Mouse (Mus musculus) liver, embryonic 15.5 days (tissue): ENCODE measurements around the gene Pex6. TPM values are rescaled to one million over a fixed set of nuclear protein-coding genes. Genes with fewer than 3 reads are reported as not detected.
A peak's percentile ranks its signal among the peaks of the same experiment; 100 is the strongest.

ENCODE experiments used
- ATAC-seq: fragments of 200-750 bp; cut with Nextera tagmentation; 2 replicates; pipeline ENCODE4 v1.8.0; 2017; ENCODE audit warnings: moderate number of reproducible peaks, mild to moderate bottlenecking, moderate library complexity; ENCODE audit not compliant: insufficient read depth
- H3K27ac ChIP-seq: fragments of 300-500 bp; sonication (generic); replicated peaks from 2 replicates; pipeline ENCODE4 v1.5.1; 2015; ENCODE audit warnings: mild to moderate bottlenecking, inconsistent platforms
- H3K27me3 ChIP-seq: fragments of 300-500 bp; sonication (generic); 2 replicates; pipeline ENCODE4 v1.6.1; 2015; ENCODE audit warnings: mild to moderate bottlenecking, inconsistent platforms
- H3K36me3 ChIP-seq: fragments of 300-500 bp; sonication (generic); replicated peaks from 2 replicates; pipeline ENCODE4 v1.6.1; 2015; ENCODE audit warnings: moderate library complexity, mild to moderate bottlenecking, inconsistent platforms
- H3K4me1 ChIP-seq: fragments of 300-500 bp; sonication (generic); replicated peaks from 2 replicates; pipeline ENCODE4 v1.6.1; 2015; ENCODE audit warnings: inconsistent platforms
- H3K4me2 ChIP-seq: fragments of 300-500 bp; sonication (generic); 2 replicates; pipeline ENCODE4 v1.6.1; 2015; ENCODE audit warnings: moderate library complexity, mild to moderate bottlenecking, inconsistent platforms
- H3K4me3 ChIP-seq: fragments of 300-500 bp; sonication (generic); replicated peaks from 2 replicates; pipeline ENCODE4 v1.5.1; 2015; ENCODE audit warnings: mild to moderate bottlenecking, inconsistent platforms
- H3K9ac ChIP-seq: fragments of 300-500 bp; sonication (generic); 2 replicates; pipeline ENCODE4 v1.6.1; 2015; ENCODE audit warnings: moderate library complexity, mild to moderate bottlenecking, inconsistent platforms
- H3K9me3 ChIP-seq: fragments of 300-500 bp; sonication (generic); replicated peaks from 2 replicates; pipeline ENCODE4 v1.6.1; 2016; ENCODE audit warnings: inconsistent platforms
- WGBS: fragments of 180-500 bp; shearing (Covaris S2); methylation state at CpG from one replicate; pipeline ENCODE4 v1.1.7; 2015; ENCODE audit warnings: mixed read lengths; ENCODE audit not compliant: insufficient replicate concordance; 5-methylcytosine and 5-hydroxymethylcytosine counted together
- polyA plus RNA-seq: library from polyadenylated mRNA; unstranded; fragments of >200 nt; fragmentation: Nextera tagmentation; extraction: Ambion mirVana; gene quantifications from 2 replicates; pipeline ENCODE4 v1.2.1, GENCODE M21; 2015

Gene Pex6
- polyA plus RNA-seq = 9.7 and 11.9 TPM in 2 replicates

- Histone ChIP-seq H3K4me1 (peaks cover 39% of the 10 kb centered on the region), H3K27ac (peak within 1 kb of the TSS; percentile 80), H3K4me2 (peak within 1 kb of the TSS; percentile 89), H3K36me3 (peaks cover 24% of the 10 kb centered on the region), H3K9ac (peak within 1 kb of the TSS; percentile 96), H3K9me3 (no peaks in the 10 kb centered on the region), H3K27me3 (0 out of 2 replicates have a peak, but pooled peaks cover 7% of the 10 kb centered on the region), H3K4me3 (peak within 1 kb of the TSS; percentile 99)
- ATAC-seq = peak; percentile 82
- WGBS = 7% methylated on average over 36 of the region's 36 CpGs
Measured at GRCm38 (mm10) chr17:46710959-46711597, at the start of gene Pex6. TSS of gene Pex6 (plus strand) at chr17:46711463.

- H3K27ac ChIP-seq = no peak overlapping the region
- H3K4me1 ChIP-seq = no peaks in the 10 kb centered on the region
- H3K36me3 ChIP-seq = peaks cover 73% of the 10 kb centered on the region
- H3K9me3 ChIP-seq = no peaks in the 10 kb centered on the region
- H3K4me2 ChIP-seq = no peak overlapping the region
- H3K27me3 ChIP-seq = no peaks in the 10 kb centered on the region
- H3K4me3 ChIP-seq = no peak overlapping the region
- no peak for ATAC-seq
- WGBS = 85% methylated on average over 12 of the region's 12 CpGs
- H3K9ac ChIP-seq = no peak overlapping the region
Measured at GRCm38 (mm10) chr17:46661981-46662380, 49.3 kb upstream of the Pex6 start.

DNA sequence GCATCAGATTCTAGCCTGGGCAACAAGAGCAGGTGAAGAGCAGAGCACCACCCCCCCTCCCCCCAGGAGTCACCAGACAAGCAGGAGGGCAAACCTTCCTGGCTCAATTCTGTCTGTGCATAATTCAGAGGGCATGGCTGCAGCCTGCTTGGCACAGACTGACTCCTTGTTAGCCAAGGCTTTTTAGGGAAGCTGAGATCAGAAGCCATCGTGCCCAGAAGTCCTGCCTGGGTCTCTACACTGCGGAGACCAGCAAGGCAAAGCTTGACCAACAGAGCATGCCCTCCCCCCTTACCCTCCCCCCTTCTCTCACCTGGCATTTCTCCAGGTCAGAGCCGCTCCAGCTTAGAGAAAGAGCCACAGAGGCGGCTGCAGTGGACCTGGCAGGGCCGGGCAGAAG lies 48.5 kb upstream of the Pex6 start:
- Histone ChIP-seq H3K36me3 (peaks cover 72% of the 10 kb centered on the region), H3K4me1 (no peaks in the 10 kb centered on the region), H3K27ac (no peak overlapping the region)

DNA sequence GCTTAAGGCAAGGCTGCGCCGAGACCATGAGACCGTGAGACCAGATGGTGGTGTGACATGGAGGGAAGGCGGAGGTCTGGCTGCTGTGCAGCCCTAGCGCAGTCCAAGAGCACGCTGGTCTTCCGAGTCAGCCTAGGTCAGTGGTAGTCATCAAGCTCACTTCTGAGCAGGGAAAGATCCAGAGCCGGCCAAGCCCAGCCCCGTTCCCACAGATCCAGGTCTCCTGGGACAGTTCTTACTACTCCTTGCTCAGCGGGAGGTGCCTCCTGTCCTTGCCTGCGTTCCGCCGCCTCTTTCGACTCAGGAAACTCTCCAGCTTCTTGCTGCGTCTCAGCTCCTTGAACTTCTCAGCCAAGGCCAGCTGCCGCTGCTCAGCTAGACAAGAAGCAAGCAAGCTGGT lies 43.6 kb upstream of the Pex6 start:
- ATAC-seq = no peak
- WGBS = 88% methylated on average over 16 of the region's 16 CpGs
- Histone ChIP-seq H3K27ac (no peak overlapping the region), H3K9me3 (no peaks in the 10 kb centered on the region), H3K36me3 (peaks cover 70% of the 10 kb centered on the region), H3K4me3 (no peak overlapping the region), H3K9ac (no peak overlapping the region), H3K4me2 (no peak overlapping the region), H3K4me1 (peaks cover 7% of the 10 kb centered on the region; the same call in 1 of the 2 replicates), H3K27me3 (no peaks in the 10 kb centered on the region)

More for the DNA sequence above, 48.5 kb upstream of the Pex6 start:
- no peak for ATAC-seq
- Histone ChIP-seq H3K4me2 (no peak overlapping the region), H3K9me3 (no peaks in the 10 kb centered on the region), H3K4me3 (no peak overlapping the region), H3K27me3 (no peaks in the 10 kb centered on the region), H3K9ac (no peak overlapping the region)
- 84% methylated on average over 5 of the region's 5 CpGs for WGBS

- H3K4me2 ChIP-seq = no peak overlapping the region
- H3K4me3 ChIP-seq = no peak overlapping the region
- H3K4me1 ChIP-seq = peaks cover 27% of the 10 kb centered on the region
- H3K36me3 ChIP-seq = peaks cover 55% of the 10 kb centered on the region
- 90% methylated on average over 10 of the region's 10 CpGs for WGBS
- H3K27ac ChIP-seq = no peak overlapping the region
- no peak for ATAC-seq
- no peaks in the 10 kb centered on the region for H3K27me3 ChIP-seq
- H3K9me3 ChIP-seq = no peaks in the 10 kb centered on the region
- H3K9ac ChIP-seq = no peak overlapping the region
Measured at GRCm38 (mm10) chr17:46669911-46670310, 41.4 kb upstream of the Pex6 start.

DNA sequence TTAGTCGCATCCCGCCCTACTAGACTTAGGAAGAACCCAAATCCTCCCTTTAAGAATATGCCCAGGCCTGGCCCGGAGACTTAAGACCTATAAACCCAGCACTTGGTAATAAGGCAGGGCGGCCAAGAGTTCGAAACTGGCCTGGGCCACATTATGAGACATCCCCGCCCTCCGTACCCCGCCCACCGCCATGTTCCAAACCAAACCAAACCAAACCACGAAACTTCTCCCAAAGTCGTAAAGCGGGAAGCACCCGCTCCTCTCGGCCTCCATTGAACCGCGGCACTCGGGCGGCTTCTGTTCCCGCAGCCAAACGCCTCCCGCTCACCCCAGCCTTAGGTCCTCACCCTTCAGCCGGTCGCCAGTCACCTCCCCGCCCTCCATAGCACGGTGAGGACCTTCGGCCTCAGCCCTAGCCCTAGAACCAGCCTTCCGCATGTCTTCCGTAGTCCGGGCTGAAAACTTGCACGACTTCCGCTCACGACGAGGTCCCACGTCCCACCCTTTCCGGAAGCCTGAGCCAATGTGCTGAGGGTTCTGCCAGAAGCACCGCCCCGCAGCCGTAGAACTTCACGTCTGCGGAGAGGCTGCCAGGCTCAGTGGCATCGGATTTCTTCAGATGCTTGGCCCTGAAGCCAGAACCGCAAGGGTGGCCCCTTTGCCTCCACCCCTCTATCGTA lies 37.3 kb upstream of the Pex6 start, which contains the start of gene Rrp36:
Rrp36 (minus strand) TSS at position 503 of the 680 bp plus-strand sequence.
- H3K36me3 ChIP-seq = peaks cover 62% of the 10 kb centered on the region
- WGBS = under 1% methylated on average over 43 of the region's 43 CpGs
- H3K27ac ChIP-seq = peak within 1 kb of the TSS; percentile 84

GRCm38 (mm10) chr17:46674530-46675283 lies 36.6 kb upstream of the Pex6 start:
- ATAC-seq = peak; percentile 10; the same call in 1 of the 2 replicates
- Histone ChIP-seq H3K4me2 (peak overlapping the region; percentile 83), H3K27me3 (no peaks in the 10 kb centered on the region), H3K4me1 (peaks cover 54% of the 10 kb centered on the region), H3K27ac (peak overlapping the region; percentile 84), H3K4me3 (peak overlapping the region; percentile 75), H3K9me3 (no peaks in the 10 kb centered on the region), H3K9ac (peak overlapping the region; percentile 81), H3K36me3 (peaks cover 55% of the 10 kb centered on the region)
- WGBS = 36% methylated on average over 15 of the region's 15 CpGs

More for the DNA sequence above, 37.3 kb upstream of the Pex6 start, which contains the start of gene Rrp36:
- peak; percentile 91 for ATAC-seq
- Histone ChIP-seq H3K9ac (peak within 1 kb of the TSS; percentile 81), H3K4me1 (peaks cover 47% of the 10 kb centered on the region), H3K27me3 (no peaks in the 10 kb centered on the region), H3K9me3 (no peaks in the 10 kb centered on the region), H3K4me3 (peak within 1 kb of the TSS; percentile 75), H3K4me2 (peak within 1 kb of the TSS; percentile 83)

DNA sequence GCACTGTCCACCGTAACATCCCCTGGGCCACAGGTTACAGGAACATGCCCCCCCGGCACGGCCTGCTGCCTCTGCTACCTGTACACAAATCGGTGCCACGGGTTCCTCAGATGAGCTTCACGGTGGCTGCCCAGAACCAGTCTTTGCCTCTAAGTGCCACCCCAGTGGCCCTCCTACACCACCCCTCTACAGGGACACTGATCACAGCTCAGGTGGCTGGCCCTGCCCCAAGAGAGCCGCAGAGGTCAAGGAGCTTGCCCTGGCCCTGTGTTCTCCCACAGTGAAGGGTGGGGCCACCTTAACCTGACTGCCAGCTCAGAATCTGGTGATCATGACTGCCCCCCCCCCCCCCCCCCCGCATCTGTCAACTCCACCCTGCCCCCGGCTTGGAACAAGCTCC lies 32.8 kb upstream of the Pex6 start, which contains the start of gene Mea1:
Mea1 (plus strand) TSS at position 378 of the 400 bp plus-strand sequence.
- Histone ChIP-seq H3K36me3 (peaks cover 46% of the 10 kb centered on the region), H3K9me3 (no peaks in the 10 kb centered on the region), H3K9ac (peak within 1 kb of the TSS; percentile 81), H3K27ac (peak within 1 kb of the TSS; percentile 91), H3K4me1 (peaks cover 59% of the 10 kb centered on the region), H3K4me2 (peak within 1 kb of the TSS; percentile 91), H3K27me3 (no peaks in the 10 kb centered on the region), H3K4me3 (peak within 1 kb of the TSS; percentile 89)
- ATAC-seq = no peak
- WGBS = 78% methylated on average over 8 of the region's 9 CpGs

DNA sequence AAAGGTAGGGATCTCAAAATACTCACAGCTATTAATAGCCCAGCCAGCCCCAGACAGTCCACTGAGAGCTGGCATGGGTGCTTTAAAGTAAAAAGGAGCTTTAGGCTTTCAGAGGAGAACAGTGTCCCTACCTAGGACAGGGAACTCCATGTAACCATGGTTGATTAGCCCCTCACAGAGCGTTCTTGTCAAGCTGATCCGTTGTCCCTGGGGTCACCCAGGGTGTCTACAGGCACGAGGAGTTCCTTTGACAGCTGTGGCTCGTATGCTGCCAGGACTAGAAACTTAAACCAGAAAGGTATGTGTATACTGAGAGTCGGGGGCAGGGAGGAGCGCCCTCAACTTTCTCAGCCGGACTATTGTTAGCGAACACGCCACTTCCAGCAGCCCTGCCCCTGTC lies 32.4 kb upstream of the Pex6 start:
- Histone ChIP-seq H3K36me3 (peaks cover 51% of the 10 kb centered on the region), H3K9me3 (no peaks in the 10 kb centered on the region), H3K4me1 (peaks cover 54% of the 10 kb centered on the region), H3K27ac (peak overlapping the region; percentile 91), H3K4me2 (peak overlapping the region; percentile 91), H3K9ac (peak overlapping the region; percentile 81), H3K4me3 (peak overlapping the region; percentile 89), H3K27me3 (no peaks in the 10 kb centered on the region)
- 68% methylated on average over 9 of the region's 9 CpGs for WGBS
- no peak for ATAC-seq

DNA sequence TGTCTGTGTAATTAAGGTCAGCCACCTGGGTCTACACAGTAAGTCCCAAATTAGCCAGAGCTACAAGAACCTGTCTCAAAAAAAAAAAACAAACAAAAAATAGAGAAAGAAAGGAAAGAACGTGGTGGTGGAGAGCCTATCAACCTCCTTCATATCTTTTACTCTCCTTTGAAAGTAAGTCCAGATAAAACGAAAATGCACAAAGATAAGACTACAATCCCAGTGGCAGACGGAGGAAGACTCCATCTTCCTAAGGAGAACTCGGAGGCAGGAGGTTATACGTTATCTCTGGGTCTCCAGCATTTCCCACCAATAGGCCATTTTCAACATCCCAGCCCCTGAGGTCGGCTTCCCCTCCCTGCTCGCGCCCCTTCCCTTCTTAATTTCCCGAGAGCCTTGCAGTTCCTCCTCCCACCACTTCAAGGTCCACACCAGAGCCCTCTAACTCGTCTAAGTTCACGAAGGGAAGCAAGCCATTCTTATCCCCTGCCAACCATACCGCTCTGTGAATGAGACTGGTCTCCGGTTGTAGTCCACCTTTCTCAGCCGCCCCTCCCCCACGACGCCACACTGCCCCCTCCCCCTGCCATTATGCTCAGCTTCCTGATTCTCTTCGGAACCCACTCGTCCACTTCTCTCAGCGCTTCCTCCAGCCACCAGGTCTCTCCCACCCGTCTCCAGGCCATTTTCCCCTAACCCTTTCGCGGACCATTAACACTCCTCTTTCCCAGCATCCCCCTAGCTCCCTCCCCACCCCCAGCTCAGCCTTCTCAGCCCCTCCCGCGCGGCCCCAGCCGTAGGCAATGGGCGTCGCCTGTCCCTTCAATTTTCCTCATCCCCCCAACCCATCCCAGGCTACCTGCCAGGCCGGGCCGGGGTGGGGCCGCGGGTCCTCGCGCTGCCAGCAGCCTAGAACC lies 31.2 kb upstream of the Pex6 start:
- Histone ChIP-seq H3K27ac (peak overlapping the region; percentile 91), H3K27me3 (no peaks in the 10 kb centered on the region), H3K9ac (peak overlapping the region; percentile 81), H3K4me2 (peak overlapping the region; percentile 91), H3K36me3 (peaks cover 56% of the 10 kb centered on the region), H3K9me3 (no peaks in the 10 kb centered on the region), H3K4me1 (peaks cover 45% of the 10 kb centered on the region), H3K4me3 (peak overlapping the region; percentile 89)
- under 1% methylated on average over 34 of the region's 34 CpGs for WGBS
- ATAC-seq = peak; percentile 0; the same call in 1 of the 2 replicates
